Mouse (Mus musculus): ENCODE results near the gene Ackr3. TPM values are rescaled to one million over a fixed set of nuclear protein-coding genes. Genes with fewer than 3 reads are reported as not detected.

Ackr3 gene
- polyA plus RNA-seq, 1 experiment from 2014 or later: 40.2 TPM

DNA sequence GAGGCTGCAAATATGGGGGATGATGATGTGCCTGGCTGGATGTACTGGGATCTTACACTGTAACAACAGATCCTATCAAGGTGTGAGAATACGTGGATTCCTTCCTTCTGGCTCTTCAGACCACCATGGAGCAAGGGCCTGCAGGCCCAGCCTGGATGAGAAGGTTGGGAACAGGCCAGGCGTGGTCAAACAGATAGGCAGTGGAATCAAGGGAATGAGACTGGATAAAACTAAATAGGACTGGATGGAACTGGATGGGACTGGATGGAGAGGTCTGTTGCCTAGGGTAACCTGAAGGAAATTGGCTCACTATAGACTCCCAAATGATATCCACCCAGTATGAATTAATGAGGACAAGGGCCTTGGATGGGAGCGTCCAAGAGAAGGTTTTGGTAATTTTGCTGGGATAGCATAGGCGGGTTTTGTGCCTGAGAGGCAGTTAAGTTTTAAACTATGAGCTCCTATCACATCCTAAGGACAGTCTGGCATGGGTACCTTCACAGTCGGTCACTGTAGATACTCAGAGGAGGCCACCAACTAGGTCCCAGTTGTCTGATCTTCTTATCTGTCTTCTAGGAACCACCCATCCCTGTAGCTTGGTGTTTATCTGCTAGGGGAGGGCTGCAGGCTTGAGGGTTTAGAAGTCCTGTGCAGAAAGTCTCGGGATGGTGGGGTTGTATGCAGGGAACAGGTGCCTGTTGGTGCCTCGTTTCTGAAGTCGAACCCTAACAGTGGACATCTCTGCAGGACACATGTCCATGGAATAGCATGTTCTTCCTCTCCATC lies 44.2 kb downstream of the Ackr3 start:
- Histone ChIP-seq H3K4me1 (ENCODE audit: control insufficient read depth, insufficient read depth, low read length) (peaks cover 12% of the 10 kb centered on the region; the same call in 1 of the 2 replicates), H3K4me3 (ENCODE audit: low read depth, low read length) (no peak overlapping the region), H3K36me3 (ENCODE audit: control insufficient read depth, insufficient read depth, low read length) (no peaks in the 10 kb centered on the region), H3K9me3 (replicated peaks; ENCODE audit: control insufficient read depth, low read length) (no peaks in the 10 kb centered on the region), H3K27ac (ENCODE audit: low read depth, low read length) (no peak overlapping the region), H3K9ac (ENCODE audit: low read length) (no peak overlapping the region), H3K27me3 (replicated peaks; ENCODE audit: control insufficient read depth, insufficient read depth, low read length) (no peaks in the 10 kb centered on the region), H3K4me2 (ENCODE audit: low read length) (no peak overlapping the region)
- DNase-seq (ENCODE audit: low spot score) (no peak), ATAC-seq (no peak)
- WGBS: 92% methylated on average over 8 of the region's 8 CpGs

DNA sequence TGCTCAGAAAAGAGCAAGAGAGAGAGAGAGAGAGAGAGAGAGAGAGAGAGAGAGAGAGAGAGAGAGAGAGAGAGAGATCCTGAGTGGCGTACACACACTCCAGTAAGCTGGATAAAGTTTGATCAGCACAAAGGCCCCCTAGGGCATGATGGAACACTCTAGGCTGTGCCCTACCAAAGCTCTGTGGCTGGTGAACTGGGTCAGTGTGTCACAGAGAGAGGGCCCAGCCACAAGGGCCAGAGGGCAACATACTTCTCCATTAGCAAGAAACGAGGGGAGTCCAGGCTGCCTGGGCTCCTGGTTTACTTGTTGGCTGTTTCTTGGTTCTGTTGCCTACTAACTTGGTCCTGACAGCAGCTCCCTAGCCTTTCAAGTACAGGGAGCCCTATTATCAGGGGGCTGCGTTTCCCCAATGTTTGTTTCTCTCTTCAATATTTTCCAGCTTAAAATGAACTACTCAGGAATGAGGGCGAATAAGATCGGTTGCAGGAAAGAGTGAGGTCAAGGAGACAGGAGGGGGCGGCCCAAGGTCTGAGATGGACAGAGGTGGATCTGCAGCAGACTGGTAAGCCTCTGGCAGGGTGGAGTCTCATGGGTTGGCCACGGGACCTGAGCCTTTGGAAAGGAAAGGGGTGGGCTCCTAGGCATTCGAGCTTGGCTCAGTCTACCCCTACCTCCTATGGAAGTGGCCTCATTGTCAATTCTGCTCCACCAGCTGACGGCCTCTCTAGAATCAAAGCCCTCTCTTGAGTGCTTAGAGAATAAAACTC lies 45.4 kb downstream of the Ackr3 start:
- H3K27me3 ChIP-seq (replicated peaks; ENCODE audit: control insufficient read depth, insufficient read depth, low read length): no peaks in the 10 kb centered on the region
- H3K4me1 ChIP-seq (ENCODE audit: control insufficient read depth, insufficient read depth, low read length): peaks cover 12% of the 10 kb centered on the region; the same call in 1 of the 2 replicates
- 63% methylated on average over 9 of the region's 9 CpGs for WGBS
- no peaks in the 10 kb centered on the region for H3K36me3 ChIP-seq (ENCODE audit: control insufficient read depth, insufficient read depth, low read length)
- ATAC-seq (no peak), DNase-seq (ENCODE audit: low spot score) (no peak)
- no peak overlapping the region for H3K4me3 ChIP-seq (ENCODE audit: low read depth, low read length)
- H3K4me2 ChIP-seq (ENCODE audit: low read length): no peak overlapping the region
- no peak overlapping the region for H3K27ac ChIP-seq (ENCODE audit: low read depth, low read length)
- H3K9ac ChIP-seq (ENCODE audit: low read length): no peak overlapping the region
- no peaks in the 10 kb centered on the region for H3K9me3 ChIP-seq (replicated peaks; ENCODE audit: control insufficient read depth, low read length)

DNA sequence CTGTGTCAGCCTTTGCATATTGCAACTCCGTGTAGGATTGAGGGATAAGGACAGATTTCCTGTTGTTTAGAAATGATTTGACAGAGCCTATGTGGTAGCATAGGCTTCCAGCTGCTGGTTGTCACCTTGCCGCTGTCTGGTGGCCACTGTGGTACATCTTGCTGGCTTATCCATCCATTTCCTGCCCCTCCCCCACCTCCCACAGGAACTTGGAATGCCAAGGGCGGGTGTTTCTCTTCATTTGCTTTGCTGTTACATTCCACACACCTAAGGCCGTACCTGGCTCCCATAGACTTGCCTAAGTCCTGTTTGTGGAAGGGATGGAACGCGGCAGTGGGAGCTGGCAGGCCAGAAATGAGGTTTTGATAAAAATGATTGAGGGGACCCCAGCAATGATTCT lies 46.6 kb downstream of the Ackr3 start:
- Histone ChIP-seq H3K27ac (ENCODE audit: low read depth, low read length) (no peak overlapping the region), H3K9me3 (replicated peaks; ENCODE audit: control insufficient read depth, low read length) (no peaks in the 10 kb centered on the region), H3K9ac (ENCODE audit: low read length) (no peak overlapping the region), H3K27me3 (replicated peaks; ENCODE audit: control insufficient read depth, insufficient read depth, low read length) (no peaks in the 10 kb centered on the region), H3K36me3 (ENCODE audit: control insufficient read depth, insufficient read depth, low read length) (no peaks in the 10 kb centered on the region), H3K4me1 (ENCODE audit: control insufficient read depth, insufficient read depth, low read length) (peaks cover 12% of the 10 kb centered on the region; the same call in 1 of the 2 replicates), H3K4me2 (ENCODE audit: low read length) (no peak overlapping the region), H3K4me3 (ENCODE audit: low read depth, low read length) (no peak overlapping the region)
- WGBS: 91% methylated on average over 6 of the region's 6 CpGs
- DNase-seq (ENCODE audit: low spot score) (no peak), ATAC-seq (no peak)

DNA sequence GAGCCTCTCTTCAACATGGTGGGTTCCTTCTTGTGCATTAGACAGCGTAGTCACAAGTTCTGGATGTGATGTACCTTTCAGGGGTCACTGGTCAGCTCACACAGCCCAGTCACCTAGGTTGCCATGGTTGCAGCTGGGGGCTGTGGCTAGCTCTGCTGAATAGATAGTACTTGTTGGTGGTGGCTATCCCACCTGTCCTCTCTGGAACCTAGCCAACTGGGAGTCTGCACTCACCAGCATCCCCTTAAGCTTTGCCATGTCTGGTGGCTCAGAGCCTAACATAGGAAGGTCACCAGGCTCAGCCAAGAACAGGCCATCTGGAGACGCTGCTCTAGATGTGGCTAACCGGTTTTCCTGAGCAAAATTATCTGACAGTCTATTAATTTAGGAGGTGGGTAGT lies 47.4 kb downstream of the Ackr3 start:
- 78% methylated on average over 3 of the region's 3 CpGs for WGBS
- no peak for DNase-seq (ENCODE audit: low spot score)

GRCm38 (mm10) chr1:90253465-90253864 lies 49.7 kb downstream of the Ackr3 start:
- H3K36me3 ChIP-seq (ENCODE audit: control insufficient read depth, insufficient read depth, low read length): no peaks in the 10 kb centered on the region
- no peak overlapping the region for H3K4me2 ChIP-seq (ENCODE audit: low read length)
- ATAC-seq (no peak), DNase-seq (ENCODE audit: low spot score) (no peak)
- no peak overlapping the region for H3K9ac ChIP-seq (ENCODE audit: low read length)
- H3K4me1 ChIP-seq (ENCODE audit: control insufficient read depth, insufficient read depth, low read length): peaks cover 12% of the 10 kb centered on the region; the same call in 1 of the 2 replicates
- H3K9me3 ChIP-seq (replicated peaks; ENCODE audit: control insufficient read depth, low read length): no peaks in the 10 kb centered on the region
- no peak overlapping the region for H3K27ac ChIP-seq (ENCODE audit: low read depth, low read length)
- no peak overlapping the region for H3K4me3 ChIP-seq (ENCODE audit: low read depth, low read length)
- H3K27me3 ChIP-seq (replicated peaks; ENCODE audit: control insufficient read depth, insufficient read depth, low read length): no peaks in the 10 kb centered on the region
- WGBS: 84% methylated on average over 10 of the region's 10 CpGs

More for the DNA sequence above, 47.4 kb downstream of the Ackr3 start:
- Histone ChIP-seq H3K27ac (ENCODE audit: low read depth, low read length) (no peak overlapping the region), H3K27me3 (replicated peaks; ENCODE audit: control insufficient read depth, insufficient read depth, low read length) (no peaks in the 10 kb centered on the region), H3K4me1 (ENCODE audit: control insufficient read depth, insufficient read depth, low read length) (peaks cover 12% of the 10 kb centered on the region; the same call in 1 of the 2 replicates), H3K9ac (ENCODE audit: low read length) (no peak overlapping the region), H3K4me3 (ENCODE audit: low read depth, low read length) (no peak overlapping the region), H3K9me3 (replicated peaks; ENCODE audit: control insufficient read depth, low read length) (no peaks in the 10 kb centered on the region), H3K4me2 (ENCODE audit: low read length) (no peak overlapping the region), H3K36me3 (ENCODE audit: control insufficient read depth, insufficient read depth, low read length) (no peaks in the 10 kb centered on the region)
- peak; percentile 37; the same call in 1 of the 2 replicates for ATAC-seq

DNA sequence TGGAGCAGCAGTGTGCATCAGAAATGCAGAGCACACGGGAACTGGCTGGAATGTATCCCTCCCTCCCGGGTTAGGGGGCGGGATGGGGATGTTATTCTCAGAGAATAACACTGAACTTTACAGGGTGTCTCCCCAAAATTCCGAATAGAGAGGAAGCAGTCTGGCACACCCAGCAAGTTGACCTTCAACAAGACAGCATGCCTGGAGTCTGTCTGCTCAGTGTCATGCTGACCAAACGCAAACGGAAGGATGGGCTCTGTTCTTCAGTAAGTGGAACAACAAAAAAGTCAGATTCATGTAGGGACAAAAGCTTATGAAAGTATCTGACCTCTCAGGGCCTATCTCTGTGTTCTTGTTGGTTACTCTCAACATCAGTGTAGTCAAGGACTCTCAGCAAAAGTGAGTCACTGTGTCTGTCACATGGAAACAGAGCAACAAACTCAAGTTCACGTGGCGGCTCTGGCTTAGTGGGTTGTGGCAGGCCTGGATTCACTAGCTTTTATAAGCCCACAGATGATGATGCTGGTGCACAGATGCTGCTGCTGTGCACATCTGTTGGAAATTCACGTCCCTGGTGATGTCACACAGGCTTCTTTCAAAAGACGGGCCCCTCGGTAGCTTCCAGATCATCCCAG lies 54.6 kb downstream of the Ackr3 start:
- WGBS: 89% methylated on average over 11 of the region's 11 CpGs
- DNase-seq (ENCODE audit: low spot score) (no peak), ATAC-seq (no peak)
- H3K9ac ChIP-seq (ENCODE audit: low read length): no peak overlapping the region
- no peaks in the 10 kb centered on the region for H3K36me3 ChIP-seq (ENCODE audit: control insufficient read depth, insufficient read depth, low read length)
- H3K4me1 ChIP-seq (ENCODE audit: control insufficient read depth, insufficient read depth, low read length): no peaks in the 10 kb centered on the region
- no peak overlapping the region for H3K4me3 ChIP-seq (ENCODE audit: low read depth, low read length)
- H3K9me3 ChIP-seq (replicated peaks; ENCODE audit: control insufficient read depth, low read length): no peaks in the 10 kb centered on the region
- H3K27ac ChIP-seq (ENCODE audit: low read depth, low read length): no peak overlapping the region
- H3K27me3 ChIP-seq (replicated peaks; ENCODE audit: control insufficient read depth, insufficient read depth, low read length): no peaks in the 10 kb centered on the region
- no peak overlapping the region for H3K4me2 ChIP-seq (ENCODE audit: low read length)

- H3K27ac ChIP-seq (ENCODE audit: low read depth, low read length): no peak overlapping the region
- H3K27me3 ChIP-seq (replicated peaks; ENCODE audit: control insufficient read depth, insufficient read depth, low read length): no peaks in the 10 kb centered on the region
- WGBS: 90% methylated on average over 11 of the region's 11 CpGs
- no peaks in the 10 kb centered on the region for H3K4me1 ChIP-seq (ENCODE audit: control insufficient read depth, insufficient read depth, low read length)
- H3K4me3 ChIP-seq (ENCODE audit: low read depth, low read length): no peak overlapping the region
- ATAC-seq (no peak), DNase-seq (ENCODE audit: low spot score) (no peak)
- no peaks in the 10 kb centered on the region for H3K36me3 ChIP-seq (ENCODE audit: control insufficient read depth, insufficient read depth, low read length)
- H3K9ac ChIP-seq (ENCODE audit: low read length): no peak overlapping the region
- H3K9me3 ChIP-seq (replicated peaks; ENCODE audit: control insufficient read depth, low read length): no peaks in the 10 kb centered on the region
- H3K4me2 ChIP-seq (ENCODE audit: low read length): no peak overlapping the region
Observed at GRCm38 (mm10) chr1:90260704-90261581, 57.2 kb downstream of the Ackr3 start.

DNA sequence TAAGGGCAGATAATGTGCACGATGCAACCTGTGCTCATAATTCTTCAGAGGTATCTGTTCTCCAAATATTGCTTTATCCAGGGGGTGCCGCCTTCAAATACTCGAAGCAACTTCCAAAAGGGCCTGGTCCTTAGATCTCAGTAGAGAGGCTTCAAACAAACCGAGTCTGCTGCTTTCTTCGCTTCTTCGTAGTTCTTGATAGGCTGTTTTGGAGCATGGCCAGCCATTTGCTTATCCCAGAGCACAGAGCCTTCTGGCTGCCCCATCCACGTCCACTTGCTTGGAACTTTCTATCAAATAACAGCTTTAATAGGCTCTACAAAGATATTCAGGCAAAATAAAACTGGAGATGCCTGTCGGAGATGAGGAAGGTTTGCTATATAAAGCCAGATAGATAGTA lies 58.6 kb downstream of the Ackr3 start:
- ATAC-seq (no peak), DNase-seq (ENCODE audit: low spot score) (no peak)
- Histone ChIP-seq H3K27me3 (replicated peaks; ENCODE audit: control insufficient read depth, insufficient read depth, low read length) (no peaks in the 10 kb centered on the region), H3K9ac (ENCODE audit: low read length) (no peak overlapping the region), H3K27ac (ENCODE audit: low read depth, low read length) (no peak overlapping the region), H3K4me1 (ENCODE audit: control insufficient read depth, insufficient read depth, low read length) (no peaks in the 10 kb centered on the region), H3K36me3 (ENCODE audit: control insufficient read depth, insufficient read depth, low read length) (no peaks in the 10 kb centered on the region), H3K4me3 (ENCODE audit: low read depth, low read length) (no peak overlapping the region), H3K9me3 (replicated peaks; ENCODE audit: control insufficient read depth, low read length) (no peaks in the 10 kb centered on the region), H3K4me2 (ENCODE audit: low read length) (no peak overlapping the region)
- WGBS: 83% methylated on average over 8 of the region's 8 CpGs

Measured in forebrain, embryonic 14.5 days (tissue).